Mouse (Mus musculus) naive thymus-derived CD4-positive, alpha-beta T cell, adult 5 months (primary cell): ENCODE measurements around the gene Cyp4x1. TPM values are rescaled to one million over a fixed set of nuclear protein-coding genes. Genes with fewer than 3 reads are reported as not detected.

Experiments
- polyA plus RNA-seq: library from polyadenylated mRNA; unstranded; fragments of 100-300 nt; shearing (Covaris generic); gene quantifications from one replicate; pipeline ENCODE4 v1.2.1, GENCODE M21; 2017

Cyp4x1 gene
- polyA plus RNA-seq, result not detected

DNA sequence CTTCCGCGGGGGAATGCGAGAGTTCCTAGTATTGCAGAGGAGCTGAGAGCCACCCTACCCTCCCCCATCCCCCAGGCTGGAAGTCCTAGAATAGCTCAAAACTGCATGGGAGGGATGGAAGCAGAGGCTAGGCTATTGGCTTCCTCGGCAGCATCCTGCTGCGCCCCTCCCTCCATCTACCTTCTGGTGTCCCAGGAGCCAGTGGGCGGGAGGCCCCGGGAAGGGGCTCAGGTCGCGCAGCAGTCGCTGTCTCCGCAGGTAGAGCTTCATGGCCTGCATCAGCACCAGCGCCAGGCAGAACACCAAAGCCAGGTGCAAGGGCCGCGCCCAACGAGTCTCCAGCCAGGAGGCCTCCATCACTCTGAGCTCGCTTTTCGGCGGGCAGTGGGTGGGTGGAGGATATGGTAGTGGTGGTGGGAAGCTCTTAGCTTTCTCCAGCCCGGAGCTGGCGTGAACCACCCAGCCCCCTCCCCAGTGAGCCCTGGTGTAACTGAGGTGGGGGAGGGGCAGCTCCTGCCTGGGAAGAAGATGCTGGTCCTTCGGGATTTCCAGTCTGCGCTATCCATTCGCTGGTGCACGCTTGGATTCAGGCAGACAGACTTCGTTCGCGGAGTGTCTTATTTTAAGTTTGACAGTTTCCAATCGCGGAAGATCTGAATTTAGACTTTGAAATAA is at the start of gene Cyp4x1:
Gene Cyp4x1 (minus strand): TSS at position 661 of the 675 bp plus-strand sequence.

DNA sequence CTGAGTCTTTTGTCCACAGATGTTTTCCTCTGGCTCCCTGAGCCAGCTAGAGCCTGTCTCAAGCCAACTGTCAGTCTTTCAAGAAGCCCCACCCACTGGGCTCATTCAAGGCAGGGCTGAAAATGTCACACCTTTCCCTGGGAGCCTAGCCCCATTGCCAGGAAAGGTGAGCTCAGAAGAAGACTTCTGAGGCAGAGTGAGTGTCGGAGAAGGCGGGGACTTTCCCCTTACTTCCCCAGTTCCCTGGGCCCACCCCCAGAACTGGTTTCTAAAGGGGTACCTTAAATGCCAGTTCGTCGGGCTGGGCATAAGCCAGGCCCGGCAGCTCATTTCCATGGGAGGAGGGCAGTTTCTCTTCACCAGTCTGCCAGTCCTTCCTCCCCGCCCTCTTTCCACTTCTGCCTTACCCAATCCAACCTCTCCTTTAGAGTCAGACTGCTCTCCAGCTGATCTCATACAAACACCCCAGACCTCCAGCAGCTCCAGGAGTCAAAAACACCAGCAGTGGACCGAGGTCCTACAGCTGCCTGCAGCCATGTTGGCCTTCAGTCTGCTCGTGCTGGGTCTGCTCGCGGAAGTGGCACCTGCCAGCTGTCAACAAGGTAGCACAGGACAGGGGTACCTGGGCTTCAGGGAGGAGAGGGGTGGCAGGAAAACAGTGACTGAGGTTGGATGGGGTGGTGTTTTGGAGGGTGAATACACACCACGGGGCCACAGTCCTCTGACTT is 45.3 kb downstream of the Cyp4x1 start, which contains the start of gene Pdzk1ip1:
Gene Pdzk1ip1 (plus strand): TSS at position 98 of the 728 bp plus-strand sequence.

DNA sequence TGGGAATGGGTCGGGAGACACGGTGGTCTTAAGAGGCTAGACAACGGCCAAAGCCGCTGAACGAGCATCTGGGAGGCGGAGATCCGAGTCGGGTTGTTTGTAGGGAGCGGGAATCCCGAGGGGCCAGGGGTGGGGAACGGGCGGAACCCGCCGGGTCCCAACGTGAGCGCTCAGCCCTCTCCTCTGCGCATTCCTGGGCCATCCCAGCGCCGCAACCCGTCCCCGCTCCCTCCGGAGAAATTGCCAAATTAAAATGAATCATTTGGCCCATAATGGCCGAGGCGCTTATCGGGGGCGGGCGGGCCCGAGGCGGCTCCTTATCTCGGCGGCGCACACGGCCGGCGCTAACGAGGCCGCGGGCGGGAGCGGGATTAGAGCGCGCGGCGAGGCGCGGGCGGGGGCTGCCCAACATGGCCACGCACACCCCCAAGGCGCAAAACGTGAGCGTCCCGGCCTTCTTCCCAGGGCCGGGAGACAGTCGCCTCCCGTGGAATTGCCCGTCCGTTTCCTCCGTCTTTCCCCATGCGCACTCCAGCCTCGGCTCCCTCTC is 77.6 kb downstream of the Cyp4x1 start, which contains the start of gene Tal1:
Gene Tal1 (plus strand): TSS at position 56 of the 550 bp plus-strand sequence.

Other genes starting within 250 kb of the Cyp4x1 start
- 1.9 TPM for gene Foxd2, start 225.4 kb downstream of the Cyp4x1 start, polyA plus RNA-seq
- not detected for gene Foxe3, start 208.3 kb downstream of the Cyp4x1 start, polyA plus RNA-seq
- gene Cmpk1, start 147.0 kb downstream of the Cyp4x1 start, polyA plus RNA-seq, result 92.8 TPM
- 0.47 TPM for gene Stil, start 134.1 kb downstream of the Cyp4x1 start, polyA plus RNA-seq
- gene Tal1, start 77.9 kb downstream of the Cyp4x1 start, polyA plus RNA-seq, result not detected
- not detected for gene Pdzk1ip1, start 45.6 kb downstream of the Cyp4x1 start, polyA plus RNA-seq
- gene Cyp4a29, start 107.8 kb upstream of the Cyp4x1 start, polyA plus RNA-seq, result not detected
- not detected for gene Cyp4a12a, start 164.8 kb upstream of the Cyp4x1 start, polyA plus RNA-seq